Mouse (Mus musculus) kidney, embryonic 16.5 days (tissue): ENCODE measurements at regions not wholly inside any gene's neighbourhood (a gene's known extent, or its start where the extent isn't known, plus 50 kb on each side); places are given as distances from the start of the nearest gene placed in this dataset.

Source experiments
- ATAC-seq: fragments of 200-750 bp; cut with Nextera tagmentation; 2 replicates; pipeline ENCODE4 v1.8.0; 2017; ENCODE audit warnings: moderate TSS enrichment; ENCODE audit not compliant: low FRiP score, low TSS enrichment
- H3K27ac ChIP-seq: fragments of 300-500 bp; sonication (generic); 2 replicates; pipeline ENCODE4 v1.5.1; 2014; ENCODE audit warnings: low read length
- H3K27me3 ChIP-seq: fragments of 300-500 bp; sonication (generic); 2 replicates; pipeline ENCODE4 v1.6.1; 2014; ENCODE audit warnings: low read length, control low read depth, mixed read lengths; ENCODE audit not compliant: insufficient read depth
- H3K36me3 ChIP-seq: fragments of 300-500 bp; sonication (generic); 2 replicates; pipeline ENCODE4 v1.6.1; 2014; ENCODE audit warnings: low read length, control low read depth, mixed read lengths; ENCODE audit not compliant: insufficient read depth
- H3K4me1 ChIP-seq: fragments of 300-500 bp; sonication (generic); 2 replicates; pipeline ENCODE4 v1.6.1; 2014; ENCODE audit warnings: low read length, control low read depth, mixed read lengths; ENCODE audit not compliant: insufficient read depth
- H3K4me2 ChIP-seq: fragments of 300-500 bp; sonication (generic); replicated peaks from 2 replicates; pipeline ENCODE4 v1.6.1; 2014; ENCODE audit warnings: low read depth, low read length
- H3K4me3 ChIP-seq: fragments of 300-500 bp; sonication (generic); 2 replicates; pipeline ENCODE4 v1.5.1; 2014; ENCODE audit warnings: mild to moderate bottlenecking, low read length
- H3K9ac ChIP-seq: fragments of 300-500 bp; sonication (generic); replicated peaks from 2 replicates; pipeline ENCODE4 v1.6.1; 2014; ENCODE audit warnings: low read length
- H3K9me3 ChIP-seq: fragments of 300-500 bp; sonication (generic); 2 replicates; pipeline ENCODE4 v1.6.1; 2016; ENCODE audit warnings: low read length, control low read depth
- WGBS: fragments of 180-500 bp; shearing (Covaris S2); extraction: QIAGEN DNeasy Blood & Tissue Kit; methylation state at CpG from one replicate; pipeline ENCODE4 v1.1.7; 2014; 5-methylcytosine and 5-hydroxymethylcytosine counted together

DNA sequence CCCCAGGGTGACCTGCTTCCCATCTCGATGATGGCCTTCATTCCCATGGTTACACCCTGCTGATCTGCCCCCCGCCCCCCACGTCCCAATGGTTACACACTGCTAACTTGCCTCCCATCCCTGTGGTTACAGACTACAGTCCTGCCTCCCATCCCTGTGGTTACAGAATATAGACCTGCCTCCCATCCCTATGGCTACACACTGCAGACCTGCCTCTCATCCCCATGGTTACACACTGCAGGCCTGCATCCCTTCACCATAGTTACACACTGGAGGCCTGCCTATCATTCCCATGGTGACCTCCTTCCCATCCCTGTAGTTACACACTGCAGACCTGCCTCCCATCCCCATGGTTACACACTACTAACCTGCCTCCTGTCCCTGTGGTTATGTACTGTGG is 78.3 kb upstream of the Trpc7 start:
- Histone ChIP-seq H3K4me2 (no peak overlapping the region), H3K36me3 (no peaks in the 10 kb centered on the region), H3K27me3 (no peaks in the 10 kb centered on the region), H3K4me1 (no peaks in the 10 kb centered on the region), H3K9me3 (peaks cover 7% of the 10 kb centered on the region; the same call in 1 of the 2 replicates), H3K9ac (no peak overlapping the region), H3K27ac (no peak overlapping the region), H3K4me3 (no peak overlapping the region)
- ATAC-seq: no peak
- 79% methylated on average over 3 of the region's 3 CpGs for WGBS

DNA sequence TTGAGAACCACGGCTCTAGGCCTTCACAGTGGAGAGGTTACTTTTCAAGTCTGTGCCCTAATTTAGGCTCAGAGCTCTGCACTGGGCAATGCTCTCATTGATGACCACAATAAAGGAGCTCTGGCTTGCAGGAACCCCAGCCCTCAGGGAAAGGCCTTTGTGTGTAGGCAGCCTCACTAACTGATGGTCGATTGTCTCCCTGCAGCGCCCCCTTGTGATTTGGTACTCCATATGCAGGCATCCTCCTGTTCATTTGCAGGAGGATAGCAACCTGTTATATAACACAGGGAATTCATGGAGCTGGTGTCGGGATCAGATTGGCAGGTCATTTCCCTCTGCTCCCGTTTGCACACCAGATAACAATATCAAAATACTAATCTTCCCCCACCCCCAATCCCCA is 59.6 kb upstream of the Trpc7 start:
- Histone ChIP-seq H3K27me3 (no peaks in the 10 kb centered on the region), H3K4me3 (no peak overlapping the region), H3K9ac (no peak overlapping the region), H3K27ac (no peak overlapping the region), H3K4me2 (no peak overlapping the region), H3K36me3 (no peaks in the 10 kb centered on the region), H3K9me3 (no peaks in the 10 kb centered on the region), H3K4me1 (no peaks in the 10 kb centered on the region)
- no peak for ATAC-seq
- WGBS: 29% methylated on average over 5 of the region's 5 CpGs

DNA sequence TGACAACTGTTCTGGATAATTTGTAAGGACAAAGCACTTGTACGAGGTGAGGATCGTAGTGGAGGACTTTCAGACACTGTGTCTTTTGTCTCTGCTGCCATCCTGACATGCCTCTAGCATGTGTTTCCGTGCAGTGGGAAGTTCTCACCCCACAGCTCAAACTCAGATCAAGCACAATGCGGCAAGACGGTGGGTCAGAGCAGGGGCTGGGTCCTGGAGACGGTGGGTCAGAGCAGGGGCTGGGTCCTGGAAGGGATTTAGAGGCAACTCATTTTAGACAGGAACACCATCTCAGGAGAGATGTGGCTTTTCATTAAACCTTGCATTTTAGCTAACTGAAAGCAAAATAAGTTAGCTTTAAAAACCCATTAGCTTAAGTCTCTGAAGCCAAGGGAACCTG is 52.3 kb upstream of the Trpc7 start:
- H3K9me3 ChIP-seq: no peaks in the 10 kb centered on the region
- no peak overlapping the region for H3K4me3 ChIP-seq
- 86% methylated on average over 6 of the region's 6 CpGs for whole genome bisulfite sequencing

DNA sequence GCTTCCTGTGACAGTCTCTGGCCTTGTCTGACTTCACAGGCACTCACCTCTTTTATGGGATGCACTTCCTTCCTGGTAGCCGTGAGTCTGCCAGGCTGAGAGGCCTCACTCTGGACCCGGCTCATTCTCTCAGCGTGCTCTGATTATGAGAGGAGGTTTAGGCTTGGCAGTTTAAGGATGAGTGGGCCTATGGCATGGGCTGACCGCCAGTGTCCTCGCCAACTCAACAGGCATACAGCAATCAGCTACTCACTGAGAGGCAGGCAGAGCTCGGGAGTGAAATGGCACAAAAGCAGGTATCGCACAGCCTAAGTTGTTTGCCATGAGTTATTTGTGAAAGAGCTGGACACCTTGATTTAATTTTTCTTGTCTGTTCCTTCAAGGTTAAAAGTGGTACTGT is 51.5 kb upstream of the Trpc7 start:
- Histone ChIP-seq H3K4me1 (no peaks in the 10 kb centered on the region), H3K4me2 (no peak overlapping the region), H3K9me3 (no peaks in the 10 kb centered on the region), H3K27me3 (no peaks in the 10 kb centered on the region), H3K27ac (no peak overlapping the region), H3K36me3 (no peaks in the 10 kb centered on the region), H3K4me3 (no peak overlapping the region), H3K9ac (no peak overlapping the region)
- ATAC-seq: no peak
- WGBS: 62% methylated on average over 7 of the region's 7 CpGs

More for the DNA sequence above, 52.3 kb upstream of the Trpc7 start:
- no peaks in the 10 kb centered on the region for H3K4me1 ChIP-seq
- no peak overlapping the region for H3K9ac ChIP-seq
- H3K27me3 ChIP-seq: no peaks in the 10 kb centered on the region
- no peaks in the 10 kb centered on the region for H3K36me3 ChIP-seq
- H3K4me2 ChIP-seq: no peak overlapping the region
- ATAC-seq: no peak
- no peak overlapping the region for H3K27ac ChIP-seq
